Mouse (Mus musculus) 3T3-L1 (cell line): Measurements from ENCODE around the gene Hao2.

Source experiments
- DNase-seq: peaks from one replicate; pipeline ENCODE4 v3.0.0-alpha.2; 2015; ENCODE audit warnings: low read depth, low spot score

The Hao2 gene

DNA sequence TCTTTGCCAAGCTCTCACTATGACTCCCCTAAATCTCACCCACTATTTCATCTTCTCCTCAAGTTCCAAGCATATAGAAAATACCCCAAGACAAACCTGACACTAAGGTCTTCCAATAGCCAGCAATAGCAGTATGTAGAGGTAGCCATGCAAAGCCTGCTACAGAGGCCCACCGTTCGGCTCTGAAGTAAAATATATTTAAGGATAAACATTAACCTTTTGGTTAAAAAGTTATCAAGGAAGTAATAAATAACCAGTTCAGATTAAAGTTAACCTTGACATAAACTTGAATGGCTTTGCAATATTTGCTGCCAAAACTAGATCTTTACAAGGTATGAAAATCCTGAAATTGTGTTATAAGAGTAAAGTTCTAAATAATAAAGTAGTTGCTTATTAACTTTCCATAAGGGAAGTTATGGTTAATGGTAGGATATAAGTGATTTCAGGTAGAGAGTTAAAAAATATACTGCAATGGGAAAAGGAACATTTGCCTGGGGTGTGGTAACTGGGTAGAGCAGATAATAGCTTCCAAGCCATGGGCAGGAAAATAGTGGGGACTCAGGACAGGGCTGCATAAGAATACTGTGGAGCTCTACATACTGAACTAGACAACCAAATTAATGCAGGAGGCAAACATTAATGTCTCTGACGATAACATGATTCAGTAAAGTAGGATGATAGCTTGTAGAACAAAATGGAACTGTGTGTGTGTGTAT is at the start of gene Hao2:
TSS of gene Hao2 (minus strand) at position 183 of the 716 bp plus-strand sequence.
- DNase-seq: no peak

DNA sequence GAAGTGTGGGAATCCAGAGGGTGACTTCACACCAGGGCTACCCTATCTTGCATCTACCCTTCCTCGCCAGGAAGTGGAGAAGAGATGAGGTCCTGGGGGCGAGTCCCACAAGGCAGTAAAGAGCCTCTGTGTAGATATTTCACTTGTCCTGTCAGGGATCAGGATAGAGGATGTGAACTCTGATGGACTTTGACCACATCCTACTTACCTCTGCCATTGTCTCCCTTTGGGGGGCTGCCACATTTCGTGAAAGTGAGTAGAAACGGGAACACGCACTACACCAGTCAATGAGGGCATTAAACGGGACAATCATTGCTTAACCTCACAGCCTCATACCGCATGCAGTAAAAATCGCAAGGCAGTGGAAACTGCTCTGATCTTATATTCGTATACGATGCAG is 48.6 kb upstream of the Hao2 start:
- no peak for DNase-seq

DNA sequence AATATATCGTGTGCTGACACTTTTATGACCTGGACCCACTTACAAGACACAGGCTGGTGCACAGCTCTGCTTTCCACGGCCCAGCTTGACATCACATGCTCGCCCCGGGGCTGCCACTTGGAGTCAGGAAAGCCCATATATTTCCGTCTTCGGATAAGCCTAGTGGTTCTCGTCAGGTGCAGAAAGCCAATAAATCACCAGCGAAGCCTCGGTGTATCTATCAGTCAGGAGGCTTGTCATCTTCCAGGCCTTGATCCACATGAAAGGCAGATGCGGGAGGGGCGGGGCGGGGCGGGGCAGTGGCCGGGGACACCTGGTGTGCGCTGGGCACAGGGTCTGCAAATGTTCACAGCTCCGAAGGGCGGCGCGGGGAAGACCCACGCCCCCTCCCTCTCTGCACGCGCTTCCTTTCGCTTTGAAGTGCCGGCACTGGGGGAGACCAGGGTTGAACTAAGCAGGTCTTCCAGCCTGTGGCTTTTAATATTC is 48.1 kb upstream of the Hao2 start:
- DNase-seq: no peak

DNA sequence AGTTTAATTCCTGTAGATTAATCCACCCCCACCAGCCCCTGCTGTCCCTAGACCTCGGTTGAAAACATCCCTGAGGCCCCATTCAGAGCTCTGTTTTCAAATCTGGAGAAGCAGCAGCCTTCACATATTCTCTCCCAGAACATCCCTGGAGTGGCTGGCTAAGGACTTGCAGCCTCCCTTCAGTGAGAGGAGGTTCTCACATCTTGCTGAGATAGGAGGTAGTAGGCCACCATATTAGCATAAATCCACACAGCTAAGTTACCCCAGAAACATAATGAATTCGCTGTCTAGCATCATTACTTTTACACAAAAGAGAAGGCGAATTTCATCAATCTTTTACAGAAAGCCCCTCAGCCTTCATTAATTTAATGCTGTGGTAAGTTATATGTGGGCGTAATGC is 47.2 kb upstream of the Hao2 start:
- DNase-seq: no peak

DNA sequence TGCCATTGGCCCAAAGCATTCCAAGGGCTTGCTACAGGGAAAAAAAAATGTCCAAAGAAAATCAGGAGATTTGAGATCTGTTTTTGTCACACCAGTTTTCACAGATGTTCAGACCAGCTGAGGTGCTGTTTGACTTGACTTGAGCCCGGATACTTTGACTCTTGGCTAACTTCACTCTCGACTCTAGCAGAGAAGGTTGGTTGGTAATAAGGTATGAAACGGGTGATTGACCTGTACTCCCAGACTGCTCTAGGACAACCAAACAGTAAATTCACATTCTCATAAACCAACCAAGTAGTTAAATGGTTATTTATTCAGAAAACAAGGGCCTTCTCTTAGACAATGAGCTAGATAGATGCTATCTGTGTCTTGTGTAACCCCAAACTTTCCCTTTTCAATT is 43.4 kb upstream of the Hao2 start:
- no peak for DNase-seq

DNA sequence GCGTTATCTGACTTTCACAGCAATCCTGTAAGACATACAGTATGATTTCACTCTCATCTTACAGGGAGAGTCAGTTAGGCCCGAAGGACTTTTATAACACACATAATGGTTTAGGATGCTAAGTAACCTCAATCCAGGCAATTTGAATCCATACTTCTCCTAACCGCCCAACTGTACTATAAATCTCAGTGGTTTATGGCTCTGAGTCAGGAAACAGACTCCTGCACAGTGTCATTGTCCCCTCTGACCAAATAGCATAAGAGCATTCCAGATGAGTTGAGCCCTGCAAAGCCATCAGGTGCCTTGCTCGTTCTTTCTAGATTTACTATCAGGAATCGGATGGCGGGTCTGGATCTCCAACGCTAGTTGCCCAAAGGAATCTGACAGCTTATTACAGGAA is 41.6 kb upstream of the Hao2 start:
- no peak for DNase-seq

DNA sequence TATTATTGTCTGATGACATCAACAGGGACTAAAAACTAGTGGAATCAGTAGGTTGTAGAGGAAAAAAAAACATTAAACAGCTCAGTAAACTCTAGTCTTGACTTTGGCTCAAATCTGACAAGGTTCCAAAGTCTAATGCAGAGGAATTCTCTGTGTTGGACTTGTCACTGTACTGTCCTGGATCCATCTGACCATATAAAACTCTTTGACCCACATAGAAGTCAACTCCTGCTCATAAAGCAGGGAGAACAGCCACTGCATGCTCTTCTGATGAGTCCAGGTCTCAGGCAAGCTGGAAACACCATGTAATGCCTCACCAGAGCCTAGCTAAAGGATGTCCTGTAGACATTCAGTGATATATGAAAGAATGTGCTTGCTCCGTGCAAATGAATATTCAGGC is 41.0 kb upstream of the Hao2 start:
- no peak for DNase-seq

DNA sequence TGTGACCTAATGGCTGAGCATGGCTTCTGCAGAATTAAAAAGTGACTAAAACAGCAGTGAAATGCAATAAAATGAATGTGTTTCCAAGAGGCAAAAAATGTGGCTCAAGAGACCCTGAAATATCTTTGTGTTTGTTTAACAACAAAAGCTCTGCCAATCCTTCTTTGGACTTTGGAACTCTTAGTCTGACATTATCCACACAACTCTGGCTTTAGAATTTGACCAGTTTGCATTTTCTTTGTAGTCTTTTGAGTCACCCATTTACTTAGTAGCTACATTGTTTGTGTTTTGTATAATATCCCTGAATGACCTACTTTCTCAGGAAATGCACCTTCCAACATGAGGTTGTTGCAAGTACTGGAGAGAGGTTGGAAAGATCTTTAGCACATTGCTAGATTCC is 39.4 kb upstream of the Hao2 start:
- no peak for DNase-seq

DNA sequence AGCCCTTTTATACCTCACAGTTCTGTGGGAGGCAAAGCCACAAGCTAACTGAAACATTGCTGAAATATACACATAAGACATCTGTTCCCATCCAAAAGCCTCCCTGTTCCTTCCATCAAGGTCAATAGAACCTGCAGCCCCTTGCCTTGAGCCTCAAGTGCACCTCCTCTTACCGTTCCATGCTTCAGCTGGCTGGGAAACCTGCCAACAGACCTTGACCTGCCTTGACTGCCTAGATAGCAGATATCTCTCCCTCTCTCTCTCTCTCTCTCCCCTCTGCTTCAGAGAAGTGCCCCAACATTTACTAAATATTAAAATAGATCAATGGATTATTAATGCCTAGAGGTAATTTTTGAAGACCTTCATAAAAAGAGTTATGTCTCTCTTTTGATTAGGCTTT is 38.8 kb upstream of the Hao2 start:
- no peak for DNase-seq

DNA sequence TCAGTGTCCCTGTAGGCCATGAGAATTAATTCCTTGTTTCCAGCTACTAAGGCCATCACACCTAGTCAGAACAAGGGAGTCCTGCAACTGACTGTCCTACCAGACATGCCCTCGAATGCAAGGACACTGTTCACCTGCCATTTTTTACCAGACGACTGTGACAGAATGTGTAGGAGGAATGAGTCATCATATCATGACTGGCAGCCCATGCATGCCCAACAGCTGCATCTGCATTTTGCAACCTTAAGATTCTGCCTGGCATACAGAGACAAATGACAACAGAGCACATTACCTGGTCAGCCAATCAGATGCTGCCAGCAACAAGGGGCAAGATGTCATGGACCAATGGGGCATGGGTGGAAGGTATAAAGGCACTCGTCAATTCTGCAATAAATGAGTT is 27.4 kb upstream of the Hao2 start:
- no peak for DNase-seq

DNA sequence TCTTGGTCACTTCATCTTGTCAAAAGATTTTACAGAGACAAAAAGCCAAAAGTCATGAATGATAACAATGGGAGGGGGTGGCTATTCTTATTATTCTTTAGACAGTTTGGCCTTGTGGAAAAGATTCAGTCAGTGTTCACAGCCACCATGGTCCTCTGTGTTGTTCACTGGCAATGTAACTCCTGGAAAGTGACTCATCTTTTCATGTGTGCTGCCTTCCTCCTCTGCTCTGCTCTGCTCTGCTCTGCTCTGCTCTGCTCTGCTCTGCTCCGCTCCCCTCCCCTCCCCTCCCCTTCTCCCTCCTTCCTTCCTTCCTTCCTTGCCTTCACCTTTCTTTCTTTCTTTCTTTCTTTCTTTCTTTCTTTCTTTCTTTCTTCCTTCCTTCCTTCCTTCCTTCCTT is 24.2 kb upstream of the Hao2 start:
- no peak for DNase-seq

DNA sequence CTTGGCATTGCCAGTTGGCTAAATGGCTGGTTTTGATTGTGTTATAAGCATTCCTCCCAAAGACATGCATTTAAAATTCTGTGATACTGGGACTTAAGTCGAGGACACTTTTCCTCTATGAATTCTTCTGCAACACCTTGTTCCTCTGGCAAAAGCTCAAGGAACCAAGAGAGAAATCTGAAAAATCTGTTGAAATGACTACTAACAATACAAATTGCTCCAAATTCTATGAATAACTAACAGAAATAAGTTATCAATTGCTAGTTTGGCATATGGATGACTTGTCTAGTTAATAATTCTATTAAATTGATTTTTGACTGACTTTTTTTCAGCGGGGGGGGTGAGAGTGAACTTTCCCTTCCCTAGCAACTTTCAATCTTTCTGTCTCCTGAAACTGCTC is 23.8 kb upstream of the Hao2 start:
- DNase-seq: no peak

DNA sequence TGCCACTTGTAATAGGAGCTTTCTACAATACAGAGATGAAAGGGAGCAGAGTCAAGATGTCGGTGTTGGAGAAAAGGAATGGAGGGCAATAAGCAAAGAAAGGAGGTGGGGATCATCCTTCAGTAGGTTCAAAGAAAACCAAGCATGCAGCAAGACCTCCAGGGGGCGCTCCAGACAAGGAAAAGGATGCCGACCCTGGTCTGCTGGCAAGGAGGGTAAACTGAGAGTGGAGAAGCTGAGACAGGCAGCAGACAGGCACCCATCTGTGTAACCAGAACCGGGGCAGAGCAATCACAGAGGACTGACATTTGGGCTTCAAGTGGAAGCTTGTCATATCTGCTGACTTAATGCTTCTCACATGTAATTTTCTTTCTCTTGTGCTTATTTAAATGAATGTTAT is 22.6 kb upstream of the Hao2 start:
- DNase-seq: peak; percentile 65

DNA sequence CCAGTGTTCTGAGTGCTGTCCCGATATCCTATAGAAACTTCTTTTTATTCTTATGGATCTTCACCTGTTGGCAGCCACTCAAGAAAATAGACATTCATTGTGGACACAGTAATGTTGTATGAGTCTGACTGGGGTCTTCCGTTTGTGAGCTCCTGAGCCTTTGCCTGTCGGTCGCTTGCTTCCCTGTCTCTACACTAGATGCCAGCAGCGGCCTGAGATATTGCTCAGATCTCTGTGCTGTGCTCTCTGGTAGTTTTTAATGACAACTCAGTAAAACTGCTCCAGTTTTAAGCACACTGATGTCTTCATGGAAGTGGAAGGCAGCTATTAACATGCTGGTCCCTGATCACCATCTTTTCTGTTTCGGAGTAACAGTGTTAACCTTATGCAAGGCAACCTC is 20.6 kb upstream of the Hao2 start:
- DNase-seq: no peak

DNA sequence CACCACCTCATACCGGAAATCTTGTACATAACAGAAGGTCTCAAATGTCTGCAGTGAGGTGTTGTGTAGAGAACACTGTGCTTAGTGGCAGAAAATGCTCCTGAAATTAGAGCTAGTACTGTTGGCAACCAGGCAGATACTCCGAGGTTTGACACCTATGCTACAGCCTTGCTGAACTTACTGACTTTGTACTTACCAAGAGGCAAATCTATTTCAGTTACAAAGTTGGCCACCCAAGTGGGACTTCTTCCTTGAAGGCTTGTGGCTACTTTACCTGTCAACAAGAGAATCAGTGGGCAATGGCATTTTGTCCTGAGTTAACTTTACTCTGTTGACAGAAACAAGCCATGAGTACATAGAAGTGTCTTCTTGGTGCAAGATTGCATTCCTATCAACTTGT is 4.6 kb upstream of the Hao2 start:
- no peak for DNase-seq

DNA sequence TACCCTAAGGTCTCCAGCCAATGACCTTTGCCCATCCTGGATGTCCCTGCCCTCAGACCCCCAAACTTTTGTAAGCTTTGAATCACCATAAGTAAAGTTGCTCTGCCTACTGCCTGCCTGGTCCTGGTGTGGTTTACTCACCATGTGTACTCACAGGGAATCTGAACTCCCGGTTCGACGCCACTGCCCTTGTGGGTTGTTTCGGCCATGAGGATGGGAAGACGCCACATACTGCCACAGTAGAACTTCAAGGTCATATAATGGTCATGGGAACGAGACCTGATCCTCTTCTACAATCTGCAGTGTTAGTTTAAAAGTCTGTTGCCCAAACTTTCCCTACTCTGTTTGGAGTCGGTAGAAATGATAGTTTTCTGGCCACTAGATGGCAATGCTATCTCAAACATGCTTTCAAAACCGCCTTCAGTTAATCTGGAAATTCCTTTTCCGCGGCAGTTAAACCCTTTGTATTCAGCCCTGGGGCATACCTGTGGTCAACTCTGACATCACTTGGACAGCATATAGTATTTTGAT is 2.1 kb upstream of the Hao2 start:
- DNase-seq: peak; percentile 83

DNA sequence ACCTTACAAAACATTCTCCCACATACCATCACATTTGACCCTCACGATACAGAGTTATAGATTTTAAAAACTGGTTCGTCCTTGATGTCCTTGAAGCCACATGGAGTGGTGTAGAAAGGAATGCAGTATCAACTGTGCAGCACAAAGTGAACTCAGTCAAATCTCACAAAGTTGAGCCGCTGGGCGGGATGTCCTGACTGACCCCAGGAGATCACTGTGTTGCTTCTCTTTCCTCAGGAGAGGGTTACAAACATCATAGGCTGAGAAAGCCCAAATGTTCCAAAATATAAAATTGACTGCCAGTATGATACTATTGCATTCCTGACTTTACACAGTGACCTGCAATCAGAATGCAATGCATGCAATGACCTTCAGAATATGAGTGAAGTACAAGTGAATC is 2.6 kb downstream of the Hao2 start:
- no peak for DNase-seq

DNA sequence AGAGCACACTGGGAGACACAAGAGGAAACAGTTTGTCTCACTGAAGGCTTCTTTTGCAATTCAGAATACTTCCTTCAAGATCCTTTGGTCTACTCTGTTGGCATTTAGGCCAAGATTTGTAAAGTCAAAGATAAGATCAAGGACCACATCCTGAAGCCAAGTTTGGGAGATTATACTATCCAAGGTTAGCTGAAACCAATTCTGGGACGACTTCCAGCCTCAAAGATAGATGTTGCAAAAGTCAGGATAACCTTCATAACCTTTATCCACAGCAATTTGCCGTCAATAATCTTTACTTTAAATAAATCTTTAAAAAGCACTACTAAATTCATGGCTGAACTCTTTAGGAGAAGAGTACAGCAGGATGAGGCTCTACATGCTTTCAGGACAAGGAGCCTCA is 4.8 kb downstream of the Hao2 start:
- DNase-seq: no peak

DNA sequence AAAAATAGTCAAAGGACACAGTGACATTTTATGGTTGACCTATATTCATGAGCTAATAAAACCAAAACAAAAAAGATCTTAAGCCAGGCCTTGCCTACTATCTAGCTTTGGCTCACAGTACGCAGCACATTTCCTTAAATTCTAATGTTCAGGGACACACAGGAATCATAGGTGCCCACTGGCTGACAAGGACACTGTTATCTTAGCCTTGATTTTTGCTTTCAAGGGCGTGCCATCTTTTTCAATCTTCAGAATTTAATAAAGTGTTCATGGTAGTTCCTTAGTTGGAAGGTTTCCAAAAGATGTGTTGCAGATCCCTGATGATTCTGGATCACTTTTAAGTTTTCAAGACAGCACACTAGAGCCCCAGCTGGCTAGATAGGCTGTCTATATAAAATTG is 12.2 kb downstream of the Hao2 start:
- no peak for DNase-seq

DNA sequence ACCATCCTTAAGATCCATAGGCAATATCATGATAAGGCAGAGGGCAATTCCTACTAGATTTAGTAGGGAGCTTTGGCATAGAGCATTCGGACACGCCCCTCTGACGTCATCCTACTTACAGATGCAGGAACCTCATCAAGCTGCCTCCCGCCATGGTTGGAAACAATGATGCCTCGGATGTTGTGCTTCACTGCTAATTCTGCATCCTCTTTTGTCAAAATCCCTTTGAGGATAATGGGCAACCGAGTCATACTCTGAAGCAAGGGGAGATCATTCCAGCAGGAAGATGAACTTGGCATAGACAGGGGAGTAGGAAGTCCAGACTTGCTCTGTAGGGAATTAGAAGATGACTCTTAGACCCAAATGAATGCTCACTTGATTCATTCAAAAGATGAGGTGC is 12.8 kb downstream of the Hao2 start:
- DNase-seq: no peak

DNA sequence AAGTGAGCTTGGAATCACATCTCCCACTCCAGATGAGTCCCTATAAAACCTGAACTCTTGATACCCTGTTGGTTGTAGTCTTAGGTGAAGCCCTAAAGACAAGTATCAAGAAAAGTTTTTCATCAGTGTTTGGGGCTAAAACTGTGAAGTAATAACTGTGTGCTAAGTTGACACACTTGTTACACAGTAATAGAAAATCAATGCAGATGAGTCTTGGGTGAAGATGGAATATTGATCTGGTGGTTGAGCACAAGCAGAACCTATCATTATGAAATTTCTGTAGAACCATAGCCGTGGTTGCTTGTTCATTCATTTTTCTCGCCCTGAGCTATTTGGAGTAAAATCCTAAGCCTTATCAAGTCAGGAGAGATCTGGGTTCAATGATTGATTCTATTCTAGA is 24.8 kb downstream of the Hao2 start:
- DNase-seq: no peak

DNA sequence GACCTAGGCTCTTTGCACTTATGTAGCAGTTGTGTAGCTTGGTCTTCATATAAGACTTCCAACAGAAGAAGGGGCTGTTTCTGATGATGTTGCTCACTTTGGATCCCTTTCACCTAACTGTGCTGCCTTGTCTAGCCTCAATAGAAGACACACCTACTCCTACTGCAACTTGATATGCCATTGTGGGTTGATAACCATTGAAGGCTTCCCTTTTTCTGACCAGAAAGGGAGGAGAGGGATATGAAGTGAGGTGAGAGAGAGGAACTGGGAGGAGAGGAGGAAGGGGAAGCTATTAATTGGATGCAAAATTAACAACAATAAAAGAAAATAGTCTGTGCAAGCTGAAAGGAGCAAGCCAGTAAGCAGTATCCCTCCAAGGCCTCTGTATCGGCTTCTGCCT is 30.2 kb downstream of the Hao2 start:
- no peak for DNase-seq

DNA sequence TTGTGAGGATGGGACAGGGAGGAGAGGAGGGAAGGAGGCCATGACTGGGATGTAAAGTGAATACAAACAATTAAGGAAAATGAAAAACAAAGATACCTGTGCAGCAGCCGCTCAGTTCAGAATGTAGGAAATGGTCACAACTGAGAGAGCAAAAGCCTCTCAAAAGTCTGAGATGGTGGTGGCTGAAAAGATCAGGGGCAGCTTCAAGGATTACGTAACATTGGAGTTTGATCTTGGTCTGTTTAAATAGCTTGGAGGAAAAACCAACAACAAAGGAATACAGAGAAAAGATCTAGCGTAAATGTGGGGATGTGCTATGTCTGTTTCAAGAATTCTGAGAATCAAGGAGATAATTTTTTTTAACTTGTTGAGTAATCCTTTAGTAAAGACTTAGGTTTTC is 33.5 kb downstream of the Hao2 start, which contains the start of gene Hsd3b1:
TSS of gene Hsd3b1 (minus strand) at position 219 of the 400 bp plus-strand sequence.
- no peak for DNase-seq

DNA sequence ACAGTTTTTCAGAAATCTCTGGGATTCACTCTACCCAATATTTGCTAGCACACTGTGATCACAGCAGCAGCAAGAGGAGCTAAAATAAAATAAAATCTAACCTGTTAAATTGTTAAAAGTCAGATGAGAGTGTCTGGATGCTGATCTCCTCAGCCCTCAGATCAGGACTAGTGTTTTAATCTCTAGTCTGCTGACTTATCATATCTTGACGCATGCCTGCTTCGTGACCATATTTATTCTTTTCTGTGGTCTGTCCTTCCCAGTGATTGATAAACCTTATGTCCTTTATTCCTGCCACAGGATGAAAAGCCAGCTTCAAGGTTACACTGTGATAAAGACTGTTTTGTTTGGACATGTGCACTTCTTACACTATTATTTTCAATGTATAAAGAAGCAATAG is 35.0 kb downstream of the Hao2 start:
- no peak for DNase-seq
